Mouse (Mus musculus): ENCODE measurements around the gene Agap2. TPM values are rescaled to one million over a fixed set of nuclear protein-coding genes. Genes with fewer than 3 reads are reported as not detected.
A peak's percentile ranks its signal among the peaks of the same experiment; 100 is the strongest.
"Not testable (repeated sequence)": the region's sequence is repeated elsewhere in the genome, so short reads cannot be mapped to it uniquely, and the experiment has no call there.

The Agap2 gene
- polyA plus RNA-seq, 1 experiment, result 26.5 TPM

DNA sequence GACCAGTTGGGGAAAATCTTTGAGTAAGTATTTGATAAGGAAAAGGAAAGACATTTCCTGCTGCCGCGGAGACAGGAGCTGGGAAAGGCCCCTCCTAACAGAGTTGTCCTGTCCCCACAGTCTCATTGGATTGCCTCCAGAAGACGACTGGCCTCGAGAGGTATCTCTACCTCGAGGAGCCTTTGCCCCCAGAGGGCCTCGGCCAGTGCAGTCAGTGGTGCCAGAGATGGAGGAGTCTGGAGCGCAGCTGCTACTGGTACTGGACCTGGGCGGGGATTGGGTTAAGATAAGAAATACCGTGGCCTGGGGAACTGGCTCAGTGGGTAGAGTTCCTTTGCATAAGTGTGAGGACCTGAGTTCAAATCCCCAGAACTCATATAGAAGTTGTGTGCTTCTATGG is 9.1 kb upstream of the Agap2 start:
- Histone ChIP-seq H3K27me3 (replicated peaks) (peaks cover 11% of the 10 kb centered on the region), H3K4me1 (peaks cover 71% of the 10 kb centered on the region), H3K4me3 (replicated peaks) (no peak overlapping the region), H3K36me3 (replicated peaks; ENCODE audit: low read length) (peaks cover 47% of the 10 kb centered on the region), H3K9me3 (no peaks in the 10 kb centered on the region)
- no peak for TF ChIP-seq GATA1 (IDR thresholded peaks at IDR 0.05; ENCODE audit: borderline replicate concordance, low read length)

GRCm38 (mm10) chr10:127066519-127067018 is 8.5 kb upstream of the Agap2 start:
- no peak overlapping the region for H3K4me3 ChIP-seq (replicated peaks)

GRCm38 (mm10) chr10:127068360-127069038 is 6.6 kb upstream of the Agap2 start:
- H3K36me3 ChIP-seq (replicated peaks; ENCODE audit: low read length), result peaks cover 47% of the 10 kb centered on the region
- no peaks in the 10 kb centered on the region for H3K9me3 ChIP-seq
- no peak for TF ChIP-seq FLI1 (IDR thresholded peaks at IDR 0.05; ENCODE audit: low read length)
- TF ChIP-seq GATA1 (IDR thresholded peaks at IDR 0.05; ENCODE audit: borderline replicate concordance, low read length), result no peak
- H3K27me3 ChIP-seq (replicated peaks), result no peaks in the 10 kb centered on the region
- H3K4me1 ChIP-seq, result peaks cover 67% of the 10 kb centered on the region
- H3K4me3 ChIP-seq (replicated peaks), result peak overlapping the region; percentile 89

More at GRCm38 (mm10) chr10:127066519-127067018, 8.5 kb upstream of the Agap2 start:
- H3K36me3 ChIP-seq (replicated peaks; ENCODE audit: low read length), result peaks cover 47% of the 10 kb centered on the region
- TF ChIP-seq FLI1 (IDR thresholded peaks at IDR 0.05; ENCODE audit: low read length), result no peak
- no peak for TF ChIP-seq GATA1 (IDR thresholded peaks at IDR 0.05; ENCODE audit: borderline replicate concordance, low read length)
- H3K4me1 ChIP-seq, result peaks cover 75% of the 10 kb centered on the region
- no peaks in the 10 kb centered on the region for H3K9me3 ChIP-seq
- peaks cover 5% of the 10 kb centered on the region for H3K27me3 ChIP-seq (replicated peaks)

DNA sequence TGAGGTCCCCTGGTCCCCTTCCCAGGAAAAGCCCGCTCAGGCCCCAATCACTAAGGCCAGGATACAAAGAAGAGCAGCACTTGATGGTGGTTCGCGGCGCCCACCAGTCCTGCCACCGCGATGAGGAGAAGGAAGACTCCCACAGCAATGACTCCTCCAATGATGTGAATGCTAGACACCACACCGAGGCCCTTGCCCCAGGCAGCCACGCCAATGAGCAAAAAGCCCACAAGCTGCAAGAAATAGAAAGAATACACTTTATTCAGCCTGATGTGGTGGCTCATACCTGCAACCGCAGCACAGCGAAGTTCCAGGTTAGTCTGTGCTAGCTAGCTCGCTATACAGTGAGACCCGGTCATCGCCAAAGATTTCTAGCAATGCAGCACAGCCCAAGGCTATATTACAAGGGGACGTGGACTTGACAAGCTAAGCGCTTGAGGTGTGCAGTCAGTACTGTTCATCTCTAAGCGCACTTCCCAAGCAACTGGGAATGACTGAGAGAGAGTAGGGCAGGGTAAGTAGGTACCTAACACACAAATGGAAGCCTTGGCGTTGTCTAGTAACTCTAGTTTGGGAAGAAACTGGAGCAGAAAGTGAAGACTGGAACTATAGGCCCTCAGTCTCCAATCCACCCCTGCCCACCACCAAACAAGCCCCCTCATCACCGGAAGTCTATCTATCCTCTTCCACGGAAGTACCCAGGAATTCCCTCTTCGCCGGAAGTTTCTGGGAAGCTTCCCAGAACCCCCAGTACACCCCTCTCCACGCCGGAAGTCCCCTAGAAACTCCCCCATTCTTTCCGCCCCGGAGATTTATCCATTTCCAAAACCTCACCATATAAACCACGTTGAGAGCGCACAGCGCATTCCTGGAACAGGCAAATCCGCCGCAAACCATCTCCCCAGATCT is 5.5 kb upstream of the Agap2 start:
- Histone ChIP-seq H3K36me3 (replicated peaks; ENCODE audit: low read length) (peaks cover 44% of the 10 kb centered on the region), H3K4me1 (peaks cover 56% of the 10 kb centered on the region), H3K4me3 (replicated peaks) (peak overlapping the region; percentile 89), H3K9me3 (no peaks in the 10 kb centered on the region), H3K27me3 (replicated peaks) (no peaks in the 10 kb centered on the region)
- TF ChIP-seq FLI1 (IDR thresholded peaks at IDR 0.05; ENCODE audit: low read length) (no peak), GATA1 (IDR thresholded peaks at IDR 0.05; ENCODE audit: borderline replicate concordance, low read length) (no peak)

GRCm38 (mm10) chr10:127070190-127071121 is 4.6 kb upstream of the Agap2 start, which contains the start of gene Tspan31:
Gene Tspan31, minus strand, starts transcription at chr10:127070264.
- H3K4me3 ChIP-seq (replicated peaks), result peak within 1 kb of the TSS; percentile 89
- no peaks in the 10 kb centered on the region for H3K27me3 ChIP-seq (replicated peaks)
- H3K4me1 ChIP-seq, result peaks cover 55% of the 10 kb centered on the region
- peaks cover 34% of the 10 kb centered on the region for H3K36me3 ChIP-seq (replicated peaks; ENCODE audit: low read length)
- no peaks in the 10 kb centered on the region for H3K9me3 ChIP-seq
- no peak for TF ChIP-seq FLI1 (IDR thresholded peaks at IDR 0.05; ENCODE audit: low read length)
- TF ChIP-seq GATA1 (IDR thresholded peaks at IDR 0.05; ENCODE audit: borderline replicate concordance, low read length), result no peak

DNA sequence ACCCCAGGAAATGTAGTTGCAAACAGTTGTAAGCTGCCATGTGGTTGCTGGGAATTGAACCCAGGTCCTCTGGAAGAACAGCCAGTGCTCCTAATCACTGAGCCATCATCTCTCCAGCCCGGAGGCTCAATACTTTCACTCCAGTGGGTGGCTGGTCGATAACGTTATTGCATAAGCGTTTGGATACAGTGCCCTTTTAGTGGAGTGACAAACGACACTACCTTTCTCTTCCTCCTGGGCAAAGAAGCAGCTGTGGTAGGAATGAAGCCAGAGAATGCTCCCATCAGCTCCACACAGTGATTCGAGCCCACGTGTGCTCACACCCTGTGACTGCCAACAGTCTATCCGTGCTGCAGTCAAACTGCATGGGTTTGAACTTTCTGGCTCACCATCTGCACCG is 3.9 kb upstream of the Agap2 start:
- TF ChIP-seq FLI1 (IDR thresholded peaks at IDR 0.05; ENCODE audit: low read length) (no peak), GATA1 (IDR thresholded peaks at IDR 0.05; ENCODE audit: borderline replicate concordance, low read length) (no peak)
- Histone ChIP-seq H3K27me3 (replicated peaks) (no peaks in the 10 kb centered on the region), H3K4me3 (replicated peaks) (peak overlapping the region; percentile 89), H3K36me3 (replicated peaks; ENCODE audit: low read length) (peaks cover 27% of the 10 kb centered on the region), H3K9me3 (no peaks in the 10 kb centered on the region), H3K4me1 (peaks cover 55% of the 10 kb centered on the region)

DNA sequence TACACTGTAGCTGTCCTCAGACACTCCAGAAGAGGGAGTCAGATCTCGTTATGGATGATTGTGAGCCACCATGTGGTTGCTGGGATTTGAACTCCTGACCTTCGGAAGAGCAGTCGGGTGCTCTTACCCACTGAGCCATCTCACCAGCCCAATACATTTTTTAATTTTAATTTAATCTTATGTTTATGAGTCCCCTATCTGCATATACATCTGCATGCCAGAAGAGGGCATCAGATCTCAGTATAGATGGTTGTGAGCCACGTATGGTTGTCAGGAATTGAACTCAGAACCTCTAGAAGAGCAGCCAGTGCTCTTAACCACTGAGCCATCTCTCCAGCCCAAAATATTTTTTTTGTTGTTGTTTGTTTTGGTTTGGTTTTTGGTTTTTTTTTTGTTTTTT is 2.8 kb upstream of the Agap2 start:
- peaks cover 58% of the 10 kb centered on the region for H3K4me1 ChIP-seq
- peaks cover 17% of the 10 kb centered on the region for H3K36me3 ChIP-seq (replicated peaks; ENCODE audit: low read length)
- H3K9me3 ChIP-seq; H3K27me3 ChIP-seq (replicated peaks); H3K4me3 ChIP-seq (replicated peaks): not testable (repeated sequence)

GRCm38 (mm10) chr10:127072969-127073368 is 2.1 kb upstream of the Agap2 start:
- H3K9me3 ChIP-seq; H3K4me3 ChIP-seq (replicated peaks): not testable (repeated sequence)
- H3K4me1 ChIP-seq, result peaks cover 61% of the 10 kb centered on the region

GRCm38 (mm10) chr10:127073981-127074380 is 1.1 kb upstream of the Agap2 start:
- no peak for TF ChIP-seq FLI1 (IDR thresholded peaks at IDR 0.05; ENCODE audit: low read length)
- TF ChIP-seq GATA1 (IDR thresholded peaks at IDR 0.05; ENCODE audit: borderline replicate concordance, low read length), result no peak
- Histone ChIP-seq H3K27me3 (replicated peaks) (no peaks in the 10 kb centered on the region), H3K36me3 (replicated peaks; ENCODE audit: low read length) (peaks cover 14% of the 10 kb centered on the region), H3K4me1 (peaks cover 57% of the 10 kb centered on the region), H3K9me3 (no peaks in the 10 kb centered on the region), H3K4me3 (replicated peaks) (no peak overlapping the region)

More at GRCm38 (mm10) chr10:127072969-127073368, 2.1 kb upstream of the Agap2 start:
- H3K27me3 ChIP-seq (replicated peaks), result not testable (repeated sequence)
- peaks cover 15% of the 10 kb centered on the region for H3K36me3 ChIP-seq (replicated peaks; ENCODE audit: low read length)
